Mouse (Mus musculus) heart, postnatal 10 days (tissue): ENCODE data around the gene Tmem121b. TPM values are rescaled to one million over a fixed set of nuclear protein-coding genes. Genes with fewer than 3 reads are reported as not detected.

Experiments used
- DNase-seq, 2 experiments: peaks; one replicate each; pipeline ENCODE4 v3.0.0; 2021
- intact Hi-C: fragments of 180-260 bp; cut with DNase I; formaldehyde crosslinking; loops from one replicate; pipeline ENCODE4 v1.15.1; 2025
- total RNA-seq, 2 experiments: library from RNA; stranded (reverse); gene quantifications; 2 replicates each; pipeline ENCODE4 v1.2.3; 2021

Tmem121b gene
- total RNA-seq, 2 experiments from 2014 or later: 0.05 TPM; not detected in 1

GRCm38 (mm10) chr6:120469268-120469667, 24.3 kb downstream of the Tmem121b start:
- intact Hi-C loops: no loop called here

GRCm38 (mm10) chr6:120468259-120468658, 25.3 kb downstream of the Tmem121b start:
- intact Hi-C loops: no loop called here
- DNase-seq: no peak

More at GRCm38 (mm10) chr6:120469268-120469667, 24.3 kb downstream of the Tmem121b start:
- no peak for DNase-seq

- intact Hi-C loops: no loop called here
- DNase-seq: peak in 1 of 2 experiments; percentile 11
These were observed 26.8 kb downstream of the Tmem121b start for GRCm38 (mm10) chr6:120466609-120467329.

- intact Hi-C loops: no loop called here
- DNase-seq: no peak
These were observed 28.2 kb downstream of the Tmem121b start for GRCm38 (mm10) chr6:120465393-120465792.

GRCm38 (mm10) chr6:120464406-120464939, 29.1 kb downstream of the Tmem121b start:
- intact Hi-C loops: no loop called here
- DNase-seq: no peak

GRCm38 (mm10) chr6:120463884-120464283, 29.7 kb downstream of the Tmem121b start:
- DNase-seq: peak in 1 of 2 experiments; percentile 44
- intact Hi-C loops: no loop called here

GRCm38 (mm10) chr6:120463086-120463871, 30.3 kb downstream of the Tmem121b start, which contains the start of gene Il17ra:
Gene Il17ra, plus strand, starts transcription at chr6:120463247.
- DNase-seq: peak; percentile 71 to 76
- intact Hi-C loops: no loop called here

GRCm38 (mm10) chr6:120462251-120462650, 31.4 kb downstream of the Tmem121b start:
- intact Hi-C loops: no loop called here

GRCm38 (mm10) chr6:120461217-120461616, 32.4 kb downstream of the Tmem121b start:
- intact Hi-C loops: no loop called here
- no peak for DNase-seq

More at GRCm38 (mm10) chr6:120462251-120462650, 31.4 kb downstream of the Tmem121b start:
- DNase-seq: no peak

GRCm38 (mm10) chr6:120457751-120458150, 35.9 kb downstream of the Tmem121b start:
- intact Hi-C loops: no loop called here
- no peak for DNase-seq

- no peak for DNase-seq
- intact Hi-C loops: no loop called here
These were observed 36.5 kb downstream of the Tmem121b start for GRCm38 (mm10) chr6:120457074-120457473.

GRCm38 (mm10) chr6:120454627-120455077, 39.0 kb downstream of the Tmem121b start:
- no peak for DNase-seq
- intact Hi-C loops: no loop called here

GRCm38 (mm10) chr6:120453556-120453955, 40.1 kb downstream of the Tmem121b start:
- intact Hi-C loops: no loop called here
- no peak for DNase-seq

GRCm38 (mm10) chr6:120453103-120453445, 40.5 kb downstream of the Tmem121b start:
- no peak for DNase-seq
- intact Hi-C loops: no loop called here

GRCm38 (mm10) chr6:120452384-120453102, 41.1 kb downstream of the Tmem121b start:
- intact Hi-C loops: no loop called here
- DNase-seq: no peak

- DNase-seq: no peak
- intact Hi-C loops: no loop called here
These were observed 43.4 kb downstream of the Tmem121b start for GRCm38 (mm10) chr6:120450208-120450607.

GRCm38 (mm10) chr6:120443363-120444355, 49.9 kb downstream of the Tmem121b start:
- DNase-seq: no peak
- intact Hi-C loops: no loop called here

- intact Hi-C loops: no loop called here
- DNase-seq: no peak
These were observed 51.3 kb downstream of the Tmem121b start for GRCm38 (mm10) chr6:120442171-120442749.
